Mouse (Mus musculus): ENCODE measurements at regions not wholly inside any gene's neighbourhood (a gene's known extent, or its start where the extent isn't known, plus 50 kb on each side); places are given as distances from the start of the nearest gene placed in this dataset.

DNA sequence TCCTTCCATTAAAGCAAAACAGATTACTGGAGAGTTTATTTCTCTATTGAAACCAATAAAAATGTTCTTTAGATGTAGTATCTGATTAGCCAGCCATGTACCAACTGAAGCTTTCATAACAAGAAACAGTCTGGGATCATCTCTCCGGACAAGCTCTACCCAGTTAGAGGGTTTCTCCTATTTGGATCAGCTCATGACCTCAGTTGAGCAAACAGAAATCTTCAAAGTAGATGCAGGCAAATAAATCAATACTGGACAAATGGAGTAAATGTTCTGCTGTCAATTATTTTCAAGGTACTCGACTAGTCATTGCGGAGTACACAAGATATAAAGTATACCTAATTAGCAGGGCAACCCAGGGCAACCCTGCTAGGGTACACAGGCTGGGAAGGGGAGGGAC, 67.4 kb downstream of the Avpr1a start:
- no peak for DNase-seq

DNA sequence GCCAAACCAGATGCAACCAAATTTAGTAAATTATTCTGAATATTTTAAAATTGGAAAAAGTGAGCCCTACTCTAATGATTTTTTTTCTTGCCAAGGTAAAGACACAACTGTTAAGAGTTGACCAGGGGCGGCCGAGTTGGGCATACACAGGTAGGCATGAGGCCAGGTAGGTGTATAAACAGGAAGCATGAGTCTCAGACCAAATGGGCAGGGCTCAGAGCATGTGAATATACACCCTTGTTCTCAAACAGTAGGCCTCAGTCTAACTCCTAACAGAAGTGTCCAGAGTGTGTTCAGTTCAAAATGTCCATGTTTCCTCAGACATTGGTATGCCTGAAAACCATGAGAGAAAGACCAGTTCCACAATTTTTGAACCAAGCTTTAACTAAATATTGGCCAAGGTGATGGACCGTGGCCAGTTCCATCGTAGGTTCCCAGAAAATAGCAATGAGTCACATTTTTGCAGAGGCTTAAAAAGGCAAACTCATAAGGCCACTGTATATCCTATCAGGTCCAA, 71.0 kb downstream of the Avpr1a start:
- DNase-seq = no peak

DNA sequence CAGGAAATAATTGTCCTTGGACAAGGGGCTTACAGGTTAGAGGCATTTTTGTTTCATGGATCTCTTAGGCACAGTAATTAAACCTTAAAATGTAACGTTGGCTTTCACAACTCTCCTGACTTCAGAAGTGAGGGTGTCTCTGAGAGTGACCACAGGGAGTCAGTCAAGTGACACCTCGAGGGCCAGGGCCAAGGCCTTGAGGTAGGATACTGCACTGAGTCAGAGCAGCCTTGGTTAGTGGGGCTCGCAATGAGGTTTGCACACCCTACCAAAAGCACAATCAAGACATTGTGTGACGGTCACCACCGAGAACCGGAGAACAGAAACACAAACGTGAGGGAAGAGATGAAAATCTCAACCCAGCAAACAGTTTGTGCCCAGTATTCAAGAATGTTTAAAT, 71.7 kb downstream of the Avpr1a start:
- DNase-seq = no peak

DNA sequence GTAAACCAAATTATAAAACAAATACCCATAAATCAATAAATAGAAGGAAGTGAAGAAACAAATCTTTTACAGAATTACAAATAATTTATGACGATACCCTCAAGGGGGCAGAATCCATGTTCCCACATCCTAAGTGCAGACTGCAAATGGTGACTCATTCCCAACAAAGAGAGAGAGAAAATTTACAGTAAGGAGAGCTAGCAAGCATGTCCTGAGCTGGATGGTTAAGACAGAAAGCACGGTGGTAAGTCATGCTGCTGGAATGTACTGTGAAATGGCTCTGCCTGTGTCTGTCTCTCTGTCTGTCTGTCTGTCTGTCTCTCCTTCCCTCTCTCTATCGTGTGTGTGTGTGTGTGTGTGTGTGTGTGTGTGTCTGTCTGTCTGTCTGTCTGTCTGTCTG, 74.3 kb downstream of the Avpr1a start:
- no peak for DNase-seq

DNA sequence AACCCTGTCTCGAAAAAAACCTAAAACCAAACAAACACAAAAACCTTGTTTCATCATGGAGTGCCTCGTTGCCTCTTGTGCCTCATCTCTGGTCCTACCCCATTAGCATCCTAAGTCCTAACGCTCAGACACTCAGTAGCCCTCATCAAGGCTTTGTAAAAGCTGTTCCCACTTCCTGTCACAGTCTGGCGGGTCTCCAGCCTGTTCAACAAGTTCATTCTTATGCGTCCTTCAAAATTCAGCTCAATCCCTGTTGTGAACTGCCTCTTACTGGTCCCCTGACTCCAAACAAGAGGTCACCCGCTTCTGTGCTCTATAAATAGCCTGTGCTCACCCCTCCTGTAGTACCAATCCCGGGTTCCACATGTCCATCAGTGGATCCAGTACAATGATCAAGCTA, 77.1 kb downstream of the Avpr1a start:
- no peak for DNase-seq

DNA sequence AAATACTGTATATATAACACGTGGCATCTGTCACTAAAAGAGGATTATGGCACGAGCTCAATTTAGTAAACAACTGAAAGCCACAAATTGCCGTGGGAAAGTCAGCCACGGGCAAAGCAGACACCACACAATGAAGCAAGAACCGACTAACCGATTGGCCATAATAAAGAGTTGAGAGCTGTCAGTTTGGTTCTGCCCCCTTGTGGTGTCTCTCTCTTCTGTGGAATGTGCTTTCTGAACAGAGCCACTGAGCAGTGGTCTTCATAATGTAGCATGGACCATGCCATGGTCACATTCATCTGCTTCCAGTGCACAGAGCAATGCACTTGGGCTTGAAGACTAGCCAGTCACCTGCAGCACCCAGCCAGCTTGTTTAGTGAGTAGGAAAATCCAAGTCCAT, 77.5 kb downstream of the Avpr1a start:
- no peak for DNase-seq

DNA sequence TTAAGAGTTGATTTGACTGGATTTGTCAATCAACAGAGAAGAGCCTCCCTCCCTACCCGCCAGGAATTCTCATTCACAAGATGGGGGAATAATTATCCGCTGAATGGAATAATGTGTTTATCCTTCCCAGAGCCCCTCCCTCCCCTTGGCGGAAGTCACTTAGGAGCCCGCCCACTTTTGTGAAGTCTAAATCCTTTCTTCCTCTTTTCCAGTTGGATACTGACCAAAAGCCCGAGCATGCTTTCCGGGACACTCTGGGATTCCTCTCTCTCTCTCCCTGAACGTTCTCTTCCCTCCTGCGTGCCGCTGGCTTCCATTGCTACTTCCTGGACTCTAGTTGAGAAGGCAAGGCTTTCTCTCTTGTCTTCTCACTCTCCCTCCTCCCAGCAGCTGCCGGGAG, 79.9 kb downstream of the Avpr1a start:
- DNase-seq = no peak

DNA sequence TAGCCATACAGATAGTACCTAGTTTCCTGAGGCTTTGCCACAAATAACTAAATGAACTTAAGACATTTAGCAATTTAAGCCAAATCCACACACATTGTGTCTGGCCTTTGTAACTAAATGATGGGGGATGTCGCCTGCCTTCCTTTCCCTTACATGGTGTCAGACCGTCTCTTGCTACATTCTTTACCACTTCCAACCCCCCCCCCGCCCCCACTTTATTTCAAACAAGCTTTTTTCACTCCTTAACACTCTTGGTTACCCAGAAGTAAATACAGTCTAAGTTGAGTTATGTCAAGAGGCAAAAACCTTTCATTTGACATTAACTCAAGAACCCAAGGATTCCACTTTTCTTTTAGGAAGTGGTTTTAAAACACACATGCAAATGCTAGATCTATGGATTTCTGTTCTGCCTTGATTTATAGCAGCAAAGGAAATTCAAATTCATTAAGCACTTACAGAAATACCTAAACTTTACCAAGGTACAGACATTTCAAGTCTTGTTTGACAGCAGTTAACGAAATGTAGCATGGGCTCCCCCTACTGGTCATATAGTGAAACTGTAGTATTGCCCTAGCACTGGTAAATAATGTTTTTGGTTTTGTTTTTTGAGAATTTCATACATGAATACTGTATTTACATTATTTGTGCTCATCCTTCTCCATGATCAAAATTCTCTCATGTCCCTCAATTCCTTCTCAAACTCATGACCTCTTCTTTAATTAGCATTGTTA, 80.8 kb downstream of the Avpr1a start:
- no peak for DNase-seq

DNA sequence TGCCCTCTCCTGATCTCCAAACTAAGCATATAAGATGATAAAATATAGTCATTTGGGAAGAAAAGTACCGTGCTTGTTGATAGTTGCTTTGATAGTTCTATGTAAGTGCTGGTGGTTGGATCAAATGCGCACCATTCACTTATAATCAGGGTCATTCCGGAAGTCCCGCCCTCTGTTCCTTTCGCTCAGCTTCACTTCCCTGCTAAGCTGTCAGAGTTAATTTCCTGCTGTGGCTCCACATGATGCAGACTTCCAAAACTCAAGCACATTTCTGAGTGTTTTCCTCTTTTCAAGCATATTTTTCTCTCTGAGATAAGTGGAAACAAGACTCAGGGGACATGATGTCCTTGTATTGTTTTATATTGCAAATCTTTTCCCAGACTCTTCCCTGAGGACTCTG, 86.4 kb downstream of the Avpr1a start:
- no peak for DNase-seq

DNA sequence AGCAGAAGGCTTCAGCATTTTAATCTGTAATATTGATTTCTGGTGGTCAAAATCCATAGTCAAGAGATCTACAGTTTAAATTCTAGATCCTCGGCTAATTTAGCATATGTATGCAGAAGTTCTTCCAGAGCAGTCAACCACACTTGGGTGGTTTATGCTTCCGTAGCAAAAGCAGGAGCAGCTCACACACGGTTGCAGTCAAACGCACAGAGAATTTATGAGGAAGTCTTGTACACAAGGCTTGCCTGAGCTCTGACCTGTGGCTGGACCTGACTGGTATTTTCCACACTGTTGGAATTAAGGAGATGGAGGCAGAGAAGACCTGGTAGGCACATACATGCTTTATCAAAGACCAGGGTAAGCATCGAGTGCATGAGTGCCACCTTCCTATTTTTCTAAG, 86.8 kb downstream of the Avpr1a start:
- DNase-seq = no peak

DNA sequence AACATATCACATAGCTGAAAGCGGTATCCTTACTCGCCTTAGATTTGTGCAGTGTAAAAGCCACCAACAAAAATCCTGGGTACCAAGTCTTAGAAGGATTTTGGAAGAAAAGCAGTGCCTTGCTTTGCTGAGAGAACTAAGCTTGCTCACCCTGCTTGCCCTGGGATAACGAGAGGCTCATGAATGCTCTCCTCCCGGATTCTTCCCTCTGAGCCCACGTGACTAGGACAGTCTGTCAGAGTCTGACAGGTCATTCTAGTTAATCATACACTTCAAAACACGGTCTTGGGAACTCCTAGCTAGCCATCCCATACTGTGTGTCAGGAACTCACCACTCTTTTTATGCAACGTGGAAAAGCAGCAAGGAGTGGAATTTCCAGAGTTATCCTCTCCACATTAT, 91.4 kb downstream of the Avpr1a start:
- no peak for DNase-seq

DNA sequence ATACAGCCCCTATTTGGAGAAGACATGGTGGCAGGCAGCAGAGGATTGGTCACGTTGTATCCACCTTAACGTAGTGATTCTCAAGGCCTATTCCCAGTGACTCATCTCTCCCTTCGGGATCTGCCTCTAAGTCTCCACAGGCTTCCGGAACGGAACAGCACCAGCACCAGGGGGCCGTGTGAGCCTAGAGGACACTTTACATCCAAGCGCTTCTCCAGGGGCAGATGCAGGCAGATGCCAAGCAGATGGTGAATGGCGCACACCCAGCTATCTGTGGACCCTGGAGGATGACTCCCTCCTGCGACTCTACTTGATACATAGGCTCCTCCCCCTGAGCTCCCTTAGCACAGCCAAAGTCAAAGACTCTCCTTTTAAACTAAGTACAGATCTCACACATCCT, 94.3 kb downstream of the Avpr1a start:
- DNase-seq = no peak

DNA sequence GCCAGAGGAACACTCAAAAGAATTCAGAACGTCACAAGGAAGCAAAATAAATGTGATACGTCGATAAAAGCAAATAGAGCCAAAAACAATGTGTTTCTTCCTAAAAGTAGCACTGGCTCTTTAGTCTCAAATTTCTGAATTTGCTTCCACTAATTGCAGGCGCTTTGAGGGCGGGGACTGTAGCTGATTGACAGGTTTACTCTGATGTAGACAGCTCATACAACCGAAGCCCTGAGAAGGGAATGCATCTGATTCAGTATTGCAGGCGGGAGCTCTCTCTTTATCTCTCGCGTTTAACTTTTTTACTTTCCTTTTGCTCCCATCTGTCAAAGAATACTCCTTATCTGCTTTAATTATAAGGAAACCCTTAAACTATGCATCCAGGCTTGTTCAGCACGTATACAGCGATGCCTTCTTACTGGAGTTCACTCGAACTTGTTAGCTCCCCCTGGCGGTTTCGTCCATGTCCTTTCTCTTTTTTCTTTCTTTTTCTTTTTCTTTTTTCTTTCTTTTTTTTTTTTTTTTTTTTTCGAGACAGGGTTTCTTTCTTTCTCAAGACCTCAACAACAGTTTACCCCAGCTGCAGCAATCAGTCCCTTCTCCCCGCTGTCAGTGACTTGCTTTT, 95.9 kb downstream of the Avpr1a start:
- DNase-seq = peak; percentile 53 to 65

DNA sequence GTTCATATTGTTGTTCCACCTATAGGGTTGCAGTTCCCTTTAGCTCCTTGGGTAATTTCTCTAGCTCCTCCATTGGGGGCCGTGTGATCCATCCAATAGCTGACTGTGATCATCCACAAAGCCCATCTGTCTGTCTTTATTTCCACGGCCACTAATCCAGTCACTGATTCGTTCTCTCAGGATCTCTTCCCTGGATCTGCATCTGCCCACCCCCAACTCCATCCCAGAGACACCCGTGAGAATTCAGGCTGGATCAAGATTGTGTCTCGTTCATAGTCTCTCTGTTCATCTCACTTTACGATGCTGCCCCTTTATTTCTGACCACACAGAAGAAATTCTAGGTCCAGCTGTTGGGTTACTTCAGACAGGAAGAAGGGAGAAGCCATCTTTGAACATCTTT, 96.7 kb downstream of the Avpr1a start:
- DNase-seq = no peak

DNA sequence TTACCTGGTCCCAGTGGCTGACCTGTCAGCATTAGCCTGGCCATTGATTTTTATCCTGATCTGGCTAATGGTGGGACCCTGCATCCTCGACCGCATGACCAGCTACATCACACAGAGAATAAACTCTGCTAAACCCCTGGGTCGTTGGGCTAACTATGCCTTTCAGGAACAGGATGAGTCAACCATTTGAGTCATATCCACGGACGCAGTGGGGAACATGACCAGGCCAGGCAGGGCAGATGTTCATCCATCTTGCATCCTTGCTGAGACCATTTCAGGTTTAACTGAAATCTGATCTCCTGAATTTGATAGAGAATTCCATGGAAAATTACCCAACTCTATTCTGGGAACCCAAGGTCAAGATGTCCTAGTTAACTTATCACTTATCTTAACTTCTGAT, 103.3 kb downstream of the Avpr1a start:
- no peak for DNase-seq

DNA sequence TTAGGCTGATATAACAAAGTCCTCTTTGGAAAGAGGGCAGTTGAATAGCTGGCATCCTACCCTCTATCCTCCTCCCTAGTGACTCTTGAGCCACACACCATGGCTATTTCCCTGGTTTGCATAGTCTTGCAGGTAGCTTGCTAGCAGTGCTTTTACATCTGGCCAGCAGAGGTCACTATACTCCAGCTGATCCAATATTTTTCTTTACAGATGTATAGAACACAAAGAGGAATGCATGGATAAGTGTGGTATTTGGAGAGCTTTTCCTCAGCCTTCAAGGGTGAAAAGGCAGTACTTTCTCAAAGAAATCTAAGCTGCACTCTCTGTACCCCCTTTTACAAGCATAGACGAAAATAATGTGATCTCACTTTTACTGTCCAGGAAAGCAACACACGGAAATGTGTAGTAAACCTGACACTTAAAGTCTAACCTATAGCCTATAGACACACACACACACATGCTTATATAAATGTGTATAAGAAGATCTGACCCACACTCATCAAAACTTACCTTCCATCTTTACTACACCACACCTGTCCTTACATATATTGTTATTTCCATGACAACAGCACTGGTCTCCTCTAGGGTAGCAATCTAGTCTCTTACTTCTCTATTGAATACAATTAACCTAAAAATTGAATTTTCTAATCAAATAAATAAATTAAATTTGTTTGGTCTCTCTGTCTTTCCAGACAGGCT, 105.0 kb downstream of the Avpr1a start:
- peak; percentile 32 to 35 for DNase-seq

DNA sequence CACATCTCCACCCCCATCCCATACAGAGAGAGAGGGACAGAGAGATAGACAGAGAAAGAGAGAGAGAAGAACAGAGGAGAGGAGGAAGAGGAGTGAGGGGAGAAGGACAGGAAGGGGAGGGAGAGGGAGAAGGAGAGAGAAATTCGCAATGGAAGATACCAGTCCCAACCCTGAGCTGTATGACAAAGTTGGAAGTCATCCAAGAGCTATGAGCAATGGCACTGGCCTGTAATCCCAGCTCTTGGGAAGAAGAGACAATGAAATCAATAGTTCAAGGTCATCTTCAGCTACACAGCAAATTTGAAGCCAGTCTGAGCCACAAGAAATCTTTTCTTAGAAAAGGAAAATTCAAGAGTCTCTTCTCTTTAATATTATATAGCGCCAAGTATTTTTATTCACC, 105.6 kb downstream of the Avpr1a start:
- no peak for DNase-seq

DNA sequence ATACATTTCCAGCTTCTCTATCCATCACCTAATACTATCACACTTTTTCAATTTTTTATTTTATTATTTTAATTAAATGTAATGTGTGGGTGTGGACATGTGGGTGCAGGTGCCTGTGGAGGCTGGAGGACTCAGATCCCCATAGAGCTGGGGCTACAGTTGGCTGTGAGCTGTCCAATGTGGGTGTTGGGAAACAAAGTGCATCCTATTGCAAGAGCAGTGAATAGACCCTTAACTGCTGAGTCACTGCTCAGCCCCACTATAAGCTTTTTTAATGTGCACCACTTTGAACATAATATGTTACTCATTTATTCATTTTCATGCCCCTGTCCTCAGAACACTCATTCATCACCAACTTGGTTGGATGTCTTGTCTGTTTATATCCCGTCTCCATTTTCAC, 110.4 kb downstream of the Avpr1a start:
- no peak for DNase-seq

DNA sequence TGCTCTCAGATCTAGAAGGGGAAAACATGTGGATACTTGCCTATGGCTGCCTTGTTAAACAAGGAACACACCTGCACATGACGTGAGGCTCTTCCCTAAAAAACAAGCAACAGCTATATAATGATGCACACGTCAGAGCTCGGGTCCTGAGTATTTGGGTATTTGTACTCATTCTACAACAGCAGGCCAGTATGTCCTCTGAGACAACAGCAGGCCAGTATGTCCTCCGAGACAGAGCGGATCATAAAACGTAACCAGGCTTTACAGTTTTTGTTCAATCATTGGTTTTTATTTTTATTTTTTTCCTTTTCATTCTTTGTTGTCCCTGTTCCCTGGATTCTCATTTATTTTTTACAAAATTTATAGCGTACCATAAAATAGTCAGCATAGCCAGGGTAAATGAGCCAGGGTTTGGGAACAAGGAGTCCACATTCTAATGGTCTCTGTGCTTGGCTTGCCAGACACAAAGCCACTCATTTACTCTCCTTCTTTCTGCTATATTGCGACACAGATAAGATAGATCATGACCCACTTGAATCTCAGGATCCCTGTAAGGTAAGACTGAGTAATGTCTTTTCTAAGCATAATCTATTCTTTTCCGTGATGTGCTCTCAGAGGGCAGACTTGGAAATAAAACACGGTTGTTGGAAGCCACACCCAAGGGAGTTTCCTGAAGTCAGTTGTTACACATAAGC, 111.8 kb downstream of the Avpr1a start:
- no peak for DNase-seq

DNA sequence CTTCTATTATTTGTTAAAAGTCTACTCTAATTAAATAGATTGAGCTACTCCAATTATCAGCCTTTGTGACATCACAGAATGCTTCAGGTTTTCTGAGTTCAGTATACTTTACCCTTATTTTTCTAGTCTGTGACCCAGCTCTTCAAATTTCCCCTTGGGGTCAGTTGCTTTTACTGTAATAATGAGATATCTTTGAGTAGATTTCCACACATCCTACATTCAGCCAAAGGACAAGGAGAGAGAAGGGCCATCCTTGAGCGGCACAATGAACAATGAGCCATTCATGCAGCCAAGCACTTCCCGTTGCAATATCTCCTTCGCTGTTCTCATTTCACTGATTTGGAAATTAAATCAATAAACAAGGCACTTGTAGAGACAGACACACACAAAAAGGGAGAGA, 113.6 kb downstream of the Avpr1a start:
- no peak for DNase-seq

DNA sequence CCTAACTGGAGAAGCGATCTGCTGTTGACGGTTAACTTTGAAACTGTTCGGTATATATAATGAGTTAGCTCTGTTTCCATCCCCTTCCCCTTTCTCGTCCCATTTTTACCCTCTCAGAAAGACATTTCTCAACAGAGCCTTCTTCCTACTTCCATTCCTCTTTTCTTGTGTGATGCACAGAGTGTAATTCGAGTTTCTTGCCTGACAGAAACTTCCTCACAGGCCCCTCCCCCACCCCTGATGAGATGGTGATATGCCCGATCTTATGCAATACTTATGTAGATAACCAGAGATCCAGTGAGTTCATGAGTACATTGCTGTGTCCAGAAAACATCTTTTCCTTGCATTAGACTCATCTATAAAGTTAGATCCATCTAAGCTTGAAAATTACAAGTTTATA, 114.2 kb downstream of the Avpr1a start:
- no peak for DNase-seq

DNA sequence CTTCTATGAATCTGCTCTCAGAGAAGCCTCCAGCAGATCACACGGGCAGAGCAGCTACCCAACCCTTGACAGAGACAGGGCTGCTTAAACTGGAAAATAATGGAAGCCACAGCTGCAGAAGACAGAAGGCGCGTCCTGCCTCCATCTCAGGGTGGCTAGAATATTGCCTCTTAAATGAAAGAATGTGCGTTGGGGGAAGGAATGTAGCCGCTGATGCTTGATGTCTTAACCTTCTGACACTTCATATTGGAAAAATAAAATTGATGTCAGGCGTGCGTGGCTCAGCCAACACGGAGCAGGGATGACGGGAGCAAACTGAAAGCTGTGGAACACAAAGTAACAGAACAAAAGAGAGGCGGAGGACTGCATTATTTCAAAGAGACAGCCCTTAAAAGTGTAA, 114.6 kb upstream of the Ppm1h start:
- no peak for DNase-seq

DNA sequence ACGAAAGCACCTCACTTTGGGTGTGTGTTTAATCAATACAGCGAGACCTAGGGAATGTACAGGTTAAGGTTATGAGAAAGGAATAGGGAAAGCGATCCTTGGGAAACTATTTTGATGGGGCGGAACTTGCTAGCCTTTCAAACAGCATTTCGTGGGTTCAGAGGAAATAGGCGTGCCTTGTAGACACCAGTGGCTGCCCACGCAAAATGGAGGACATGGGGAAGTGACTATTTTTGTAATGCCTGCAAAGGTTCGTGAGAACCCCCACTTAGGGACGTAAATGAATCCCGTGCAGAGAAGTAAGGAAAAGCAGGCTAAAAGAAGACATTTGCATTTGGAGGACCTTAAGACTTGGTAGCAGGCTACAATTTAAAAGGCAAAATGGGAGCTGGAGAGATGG, 114.1 kb upstream of the Ppm1h start:
- no peak for DNase-seq

DNA sequence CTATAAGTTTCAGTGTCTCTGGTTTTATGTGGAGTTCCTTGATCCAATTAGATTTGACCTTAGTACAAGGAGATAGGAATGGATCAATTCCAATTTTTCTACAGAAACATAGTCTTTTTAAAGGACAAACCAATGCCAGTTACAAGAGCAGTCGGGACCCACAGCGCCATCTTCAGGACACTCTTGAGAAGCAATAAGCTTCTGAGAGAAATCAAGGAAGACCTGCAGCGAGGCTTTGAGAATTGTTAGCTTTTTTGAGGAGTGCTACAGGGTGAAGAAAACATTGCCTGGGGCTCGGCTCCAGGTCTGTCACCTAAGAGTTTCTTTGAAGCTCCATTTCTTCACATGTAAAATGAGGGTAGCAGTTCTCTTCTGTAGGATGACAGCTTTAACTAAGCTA, 112.0 kb upstream of the Ppm1h start:
- peak; percentile 36 to 42 for DNase-seq
